Mouse (Mus musculus) ES-E14 (cell line): Measurements from ENCODE around the gene Rab40c.

Experiments
- CHD2 ChIP-seq: IDR thresholded peaks from 2 replicates; pipeline ENCODE4 v1.6.1; 2014; ENCODE audit warnings: mild to moderate bottlenecking, low read depth, low read length, inconsistent platforms
- MAFK ChIP-seq: IDR thresholded peaks from 2 replicates; pipeline ENCODE4 v1.6.1; 2014; ENCODE audit warnings: mild to moderate bottlenecking, low read depth, low read length, inconsistent platforms; ENCODE audit not compliant: insufficient read depth
- ZC3H11A ChIP-seq: IDR thresholded peaks from 2 replicates; pipeline ENCODE4 v1.6.1; 2012; ENCODE audit warnings: low read depth, mild to moderate bottlenecking, inconsistent platforms, low read length, borderline replicate concordance
- ZNF384 ChIP-seq: IDR thresholded peaks from 2 replicates; pipeline ENCODE4 v1.6.1; 2012; ENCODE audit warnings: low read depth, low read length, inconsistent platforms

DNA sequence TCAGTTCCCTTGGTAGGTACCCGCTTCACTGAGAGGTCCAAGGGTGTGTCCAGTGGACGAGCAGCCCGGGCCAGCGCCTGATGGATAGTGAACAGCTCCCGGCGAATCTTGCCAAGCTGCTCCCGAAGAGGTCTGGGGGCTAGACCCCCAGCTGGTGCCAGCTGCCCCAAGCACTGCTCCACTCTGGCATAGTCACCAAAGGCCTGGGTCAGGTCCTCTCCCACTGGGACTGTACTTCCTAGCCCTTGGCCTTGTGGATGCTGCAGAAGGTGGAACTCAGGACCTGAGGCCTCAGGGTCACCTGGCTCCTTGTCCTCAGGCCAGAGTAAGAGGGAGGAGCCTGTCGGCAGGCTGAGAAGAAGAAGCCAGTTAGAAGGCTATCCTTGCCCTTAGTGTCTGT is 27.4 kb upstream of the Rab40c start:
- TF ChIP-seq CHD2: no peak
- no peak for TF ChIP-seq ZC3H11A
- TF ChIP-seq ZNF384: no peak
- no peak for TF ChIP-seq MAFK
